12 mouse cellular contexts compared by ENCODE assay signal in the genomic region with DNA sequence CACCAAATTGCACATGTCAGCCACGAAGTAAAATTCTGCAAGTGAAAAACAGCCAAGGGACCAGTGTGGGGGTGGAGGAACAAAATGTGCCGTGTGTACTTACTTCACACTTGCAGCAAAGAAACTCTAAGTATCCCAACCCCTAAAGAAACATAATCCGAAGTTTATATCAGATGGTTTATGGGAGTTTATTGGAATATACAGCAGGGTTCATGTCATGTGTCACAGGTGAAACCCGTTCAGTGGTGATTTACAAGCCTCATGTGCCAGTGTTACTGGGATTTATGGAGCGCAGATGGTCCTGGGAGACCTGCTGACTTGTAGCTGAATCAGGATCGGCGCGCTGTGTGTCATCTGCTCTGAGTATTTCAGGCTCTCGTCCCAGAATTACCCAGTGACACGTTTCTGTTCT.
DNase-seq lines count a peak whose midpoint lies in the region; ATAC-seq and TF ChIP-seq lines count a peak whose summit lies in the region.
"Had no signal": no experiment of that assay in that cellular context is flagged by ENCODE, and none has a peak within 500 bp of the region (broad histone marks: within the 10 kb centered on the region; RNA-seq: fewer than 3 reads in every experiment).

No protein-coding gene starts in this region.

- no peak overlapping the region for H3K4me3 ChIP-seq in kidney, adult 2 months (ENCODE audit: insufficient read depth, low read depth, low read length)
- no peak overlapping the region for H3K4me3 ChIP-seq in left cerebral cortex, adult 2 months
- no peak overlapping the region for H3K4me3 ChIP-seq in midbrain, embryonic 16.5 days (ENCODE audit: low read depth, low read length)
- H3K4me3 ChIP-seq: liver, embryonic 15.5 days; neural tube, embryonic 13.5 days; stomach, embryonic 15.5 days had no signal

- H3K4me2 ChIP-seq in midbrain, embryonic 16.5 days (ENCODE audit: low read length) = no peak overlapping the region
- H3K4me2 ChIP-seq: liver, embryonic 15.5 days; neural tube, embryonic 13.5 days; stomach, embryonic 15.5 days had no signal

- no peak overlapping the region for H3K27ac ChIP-seq in kidney, adult 2 months (ENCODE audit: insufficient read depth, low read depth, low read length)
- no peak overlapping the region for H3K27ac ChIP-seq in left cerebral cortex, adult 2 months
- H3K27ac ChIP-seq in midbrain, embryonic 16.5 days (ENCODE audit: low read length) = no peak overlapping the region
- H3K27ac ChIP-seq: liver, embryonic 15.5 days; neural tube, embryonic 13.5 days; stomach, embryonic 15.5 days had no signal

- WGBS in kidney, adult 2 months = 25% methylated on average over 10 of the region's 10 CpGs
- WGBS in midbrain, embryonic 16.5 days = 86% methylated on average over 10 of the region's 10 CpGs

- no peak overlapping the region for H3K9ac ChIP-seq in midbrain, embryonic 16.5 days (ENCODE audit: low read depth, low read length)
- H3K9ac ChIP-seq: liver, embryonic 15.5 days; neural tube, embryonic 13.5 days; stomach, embryonic 15.5 days had no signal

- no peaks in the 10 kb centered on the region for H3K4me1 ChIP-seq in kidney, adult 2 months (ENCODE audit: control insufficient read depth, insufficient read depth, low read length)
- H3K4me1 ChIP-seq in midbrain, embryonic 16.5 days (ENCODE audit: control insufficient read depth, insufficient read depth, low read length) = no peaks in the 10 kb centered on the region
- H3K4me1 ChIP-seq: liver, embryonic 15.5 days had no signal

- no peak for ATAC-seq in midbrain, embryonic 16.5 days

- H3K27me3 ChIP-seq in kidney, adult 2 months (replicated peaks; ENCODE audit: control insufficient read depth, insufficient read depth, low read length) = no peaks in the 10 kb centered on the region
- no peaks in the 10 kb centered on the region for H3K27me3 ChIP-seq in midbrain, embryonic 16.5 days (ENCODE audit: control insufficient read depth, insufficient read depth, low read depth, low read length)
- H3K27me3 ChIP-seq: liver, embryonic 15.5 days; neural tube, embryonic 13.5 days; stomach, embryonic 15.5 days had no signal

- H3K36me3 ChIP-seq in kidney, adult 2 months (ENCODE audit: control insufficient read depth, insufficient read depth, low read length) = no peaks in the 10 kb centered on the region
- H3K36me3 ChIP-seq in midbrain, embryonic 16.5 days (ENCODE audit: control insufficient read depth, insufficient read depth, low read length) = no peaks in the 10 kb centered on the region
- H3K36me3 ChIP-seq: liver, embryonic 15.5 days; neural tube, embryonic 13.5 days; stomach, embryonic 15.5 days had no signal

- intact Hi-C loops in left cerebral cortex, adult 2 months (cut with DNase I) = no loop called here
- intact Hi-C loops in gastrocnemius, postnatal 36 days (cut with DNase I) = no loop called here

- no peak for TF ChIP-seq POLR2A in kidney, adult 2 months (IDR thresholded peaks at IDR 0.05; ENCODE audit: low read depth, low read length)

- H3K9me3 ChIP-seq in midbrain, embryonic 16.5 days (replicated peaks; ENCODE audit: control insufficient read depth, low read length, poor library complexity, severe bottlenecking) = no peaks in the 10 kb centered on the region
- H3K9me3 ChIP-seq: liver, embryonic 15.5 days; neural tube, embryonic 13.5 days; stomach, embryonic 15.5 days had no signal

- TF ChIP-seq CTCF in kidney, adult 2 months (conservative IDR thresholded peaks at IDR 0.05; ENCODE audit: insufficient read depth, insufficient read length, low read depth, low read length) = no peak
- TF ChIP-seq CTCF in left cerebral cortex, adult 2 months (IDR thresholded peaks at IDR 0.05) = no peak

- peak; percentile 14 to 25 for DNase-seq in kidney, postnatal 4 days
- DNase-seq in kidney, adult 2 months = no peak
- DNase-seq in embryo, embryonic 10.5 days (ENCODE audit: low spot score) = peak; percentile 59
- peak; percentile 24 to 25 for DNase-seq in left cerebral cortex, adult 2 months (ENCODE audit: extremely low spot score in 1 of 2, low spot score in 2 of 2)
- DNase-seq in right cerebral cortex, postnatal 14 days = peak; percentile 15
- DNase-seq in gastrocnemius, postnatal 36 days = no peak
- no peak for DNase-seq in thymus, adult 18-20 months
- DNase-seq: adrenal gland, adult 8-10 months had no signal

Comparison
In these comparisons a context has a peak if more than half of its experiments do, and no peak if none do; other contexts are left out.
1. DNase-seq: peak in kidney, postnatal 4 days (2 of 2), embryo, embryonic 10.5 days (single experiment), left cerebral cortex, adult 2 months (2 of 2) and right cerebral cortex, postnatal 14 days (single experiment); none in kidney, adult 2 months (single experiment), gastrocnemius, postnatal 36 days (0 of 2) and thymus, adult 18-20 months (0 of 2).